Mouse (Mus musculus): ENCODE measurements around the gene S100a11.

- TF ChIP-seq MYOD1 (IDR thresholded peaks at IDR 0.05; ENCODE audit: control insufficient read depth in 1 of 3, insufficient read length in 2 of 3, low read depth in 2 of 3) (no peak), POLR2A (IDR thresholded peaks at IDR 0.05; ENCODE audit: insufficient read length, low read depth) (no peak), USF1 (IDR thresholded peaks at IDR 0.05; ENCODE audit: low read depth) (no peak), TCF12 (IDR thresholded peaks at IDR 0.05; ENCODE audit: insufficient read depth, poor library complexity, severe bottlenecking) (no peak), SRF (IDR thresholded peaks at IDR 0.05; ENCODE audit: control insufficient read depth, insufficient read length, low read depth) (no peak), POLR2AphosphoS2 (IDR thresholded peaks at IDR 0.05; ENCODE audit: insufficient read length, low read depth) (no peak), MAX (IDR thresholded peaks at IDR 0.05; ENCODE audit: low read depth) (no peak)
Observed at GRCm38 (mm10) chr3:93488541-93488940, 31.7 kb upstream of the S100a11 start.

Data from myocyte (in vitro differentiated cells).